Mouse (Mus musculus): Measurements from ENCODE around the gene Cry2. TPM values are rescaled to one million over a fixed set of nuclear protein-coding genes. Genes with fewer than 3 reads are reported as not detected.

Cry2 gene
- total and polyA plus RNA-seq, 2 experiments from 2014 or later, result 36.7 to 43.2 TPM

DNA sequence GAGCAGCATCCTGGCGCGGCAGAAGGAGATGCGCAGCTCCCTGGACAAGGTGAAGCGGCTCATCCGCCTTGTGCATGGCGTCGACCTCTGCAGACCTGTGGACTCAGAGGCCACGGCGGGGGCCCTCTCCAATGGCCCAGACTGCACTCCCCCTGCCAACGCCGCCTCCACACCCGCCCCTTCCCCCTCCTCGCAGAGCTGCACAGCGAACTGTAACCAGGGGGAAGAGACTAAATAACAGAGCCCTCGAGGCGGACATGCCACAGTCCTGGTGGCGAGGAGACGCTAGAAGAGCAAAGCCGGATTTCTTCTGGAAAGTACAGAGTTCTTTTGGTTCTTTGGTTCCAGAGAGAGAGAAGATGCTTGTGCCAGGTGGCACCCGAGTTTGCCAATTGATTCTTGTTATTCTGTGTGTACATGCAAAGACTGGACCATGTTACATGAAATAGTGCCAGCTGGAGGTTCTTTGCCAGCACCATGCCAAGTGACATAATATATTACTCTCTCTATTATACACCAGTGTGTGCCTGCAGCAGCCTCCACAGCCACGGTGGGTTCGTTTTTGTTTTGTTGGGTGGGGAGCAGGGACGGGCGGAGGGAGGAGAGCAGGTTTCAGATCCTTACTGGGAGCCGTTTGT is 73.5 kb downstream of the Cry2 start:
- Histone ChIP-seq H3K4me1 (ENCODE audit: insufficient read depth) (no peaks in the 10 kb centered on the region), H3K9ac (no peak overlapping the region), H3K4me2 (ENCODE audit: low read depth) (no peak overlapping the region), H3K9me3 (ENCODE audit: low read length) (no peaks in the 10 kb centered on the region), H3K27ac (ENCODE audit: low read depth, low read length) (no peak overlapping the region; the same call in 1 of the 2 replicates), H3K27me3 (ENCODE audit: insufficient read depth, low read length) (no peaks in the 10 kb centered on the region), H3K36me3 (ENCODE audit: insufficient read depth) (peaks cover 57% of the 10 kb centered on the region), H3K4me3 (ENCODE audit: low read depth, low read length) (no peak overlapping the region)
- ATAC-seq (peak; percentile 47), DNase-seq (peak; percentile 54)
- no peak for TF ChIP-seq CTCF (IDR thresholded peaks at IDR 0.05; ENCODE audit: low read depth)
- 63% methylated on average over 25 of the region's 25 CpGs for WGBS

DNA sequence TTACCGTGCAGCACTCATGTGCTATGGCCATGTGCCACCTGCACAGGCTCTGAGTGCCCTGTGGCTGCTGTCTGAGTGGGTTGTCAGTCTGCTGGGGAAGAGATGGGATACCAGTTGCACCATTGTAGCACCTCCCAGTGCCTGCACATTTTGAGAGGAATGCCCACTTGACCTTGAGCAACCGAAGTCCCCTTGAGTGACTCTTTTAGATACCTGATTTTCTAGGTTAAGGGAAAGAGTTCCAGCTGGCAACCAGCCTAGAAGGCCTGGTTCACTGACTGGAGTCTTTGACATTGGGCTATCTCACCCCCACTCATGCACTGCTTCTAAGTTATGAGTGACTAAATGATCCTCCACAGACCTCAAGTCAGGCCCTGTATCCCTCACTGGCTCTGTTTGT is 74.5 kb downstream of the Cry2 start:
- H3K27me3 ChIP-seq (ENCODE audit: insufficient read depth, low read length), result no peaks in the 10 kb centered on the region
- TF ChIP-seq CTCF (IDR thresholded peaks at IDR 0.05; ENCODE audit: low read depth), result no peak
- no peak overlapping the region for H3K4me2 ChIP-seq (ENCODE audit: low read depth)
- 76% methylated on average over 2 of the region's 2 CpGs for WGBS
- no peaks in the 10 kb centered on the region for H3K4me1 ChIP-seq (ENCODE audit: insufficient read depth)
- H3K4me3 ChIP-seq (ENCODE audit: low read depth, low read length), result no peak overlapping the region
- H3K27ac ChIP-seq (ENCODE audit: low read depth, low read length), result no peak overlapping the region
- ATAC-seq, result no peak
- H3K9ac ChIP-seq, result no peak overlapping the region
- DNase-seq, result no peak
- H3K36me3 ChIP-seq (ENCODE audit: insufficient read depth), result peaks cover 56% of the 10 kb centered on the region
- no peaks in the 10 kb centered on the region for H3K9me3 ChIP-seq (ENCODE audit: low read length)

DNA sequence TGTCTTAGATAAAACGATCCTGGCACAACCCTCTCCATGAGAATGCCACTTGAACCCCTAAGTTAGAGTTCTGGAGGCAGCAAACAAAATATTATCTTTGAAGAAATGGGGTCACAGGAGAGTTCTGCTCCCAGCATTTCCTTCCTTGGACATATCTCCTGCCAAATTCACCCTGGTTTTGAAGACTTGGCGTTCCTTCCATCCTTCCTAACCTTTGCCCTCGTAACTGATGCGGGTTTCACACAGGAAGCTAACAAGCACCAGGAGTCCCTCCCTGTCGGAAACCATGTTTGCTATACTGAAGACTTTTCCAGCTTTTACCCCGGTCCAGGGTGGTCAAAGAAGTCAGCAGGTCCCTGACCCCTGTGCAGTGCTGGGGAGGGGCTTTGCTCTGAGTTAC is 79.6 kb downstream of the Cry2 start:
- Histone ChIP-seq H3K9ac (no peak overlapping the region), H3K36me3 (ENCODE audit: insufficient read depth) (peaks cover 53% of the 10 kb centered on the region), H3K4me3 (ENCODE audit: low read depth, low read length) (no peak overlapping the region), H3K4me2 (ENCODE audit: low read depth) (no peak overlapping the region), H3K27ac (ENCODE audit: low read depth, low read length) (no peak overlapping the region), H3K4me1 (ENCODE audit: insufficient read depth) (no peaks in the 10 kb centered on the region), H3K9me3 (ENCODE audit: low read length) (no peaks in the 10 kb centered on the region), H3K27me3 (ENCODE audit: insufficient read depth, low read length) (no peaks in the 10 kb centered on the region)
- no peak for TF ChIP-seq CTCF (IDR thresholded peaks at IDR 0.05; ENCODE audit: low read depth)
- DNase-seq, result no peak
- ATAC-seq, result no peak
- WGBS, result 79% methylated on average over 6 of the region's 6 CpGs

Small RNAs within 50 kb of the gene (microRNA-seq; reads per million reads assigned to microRNA genes)
- 0.39 to 1.1 reads per million in 2 experiments for gene Mir7000

Other genes starting within 250 kb of the Cry2 start
- 33.5 and 41.1 TPM in 2 replicates for gene Pex16, start 59.4 kb downstream of the Cry2 start, total RNA-seq (2014; rRNA removed)
- gene Pex16, start 59.4 kb downstream of the Cry2 start, polyA plus RNA-seq (2015; fragmentation: Nextera tagmentation; extraction: Ambion mirVana), result 53.2 and 53.7 TPM in 2 replicates
- gene Large2, start 59.2 kb downstream of the Cry2 start, total RNA-seq (2014; rRNA removed), result 0.10 and 1.8 TPM in 2 replicates
- 1.1 and 1.5 TPM in 2 replicates for gene Large2, start 59.2 kb downstream of the Cry2 start, polyA plus RNA-seq (2015; fragmentation: Nextera tagmentation; extraction: Ambion mirVana)
- gene 1700029I15Rik, start 51.5 kb downstream of the Cry2 start, total RNA-seq (2014; rRNA removed), result 2.3 and 2.6 TPM in 2 replicates
- gene 1700029I15Rik, start 51.5 kb downstream of the Cry2 start, polyA plus RNA-seq (2015; fragmentation: Nextera tagmentation; extraction: Ambion mirVana), result 2.4 and 3.1 TPM in 2 replicates
- 223 and 225 TPM in 2 replicates for gene Mapk8ip1, start 32.8 kb downstream of the Cry2 start, total RNA-seq (2014; rRNA removed)
- gene Mapk8ip1, start 32.8 kb downstream of the Cry2 start, polyA plus RNA-seq (2015; fragmentation: Nextera tagmentation; extraction: Ambion mirVana), result 129 and 150 TPM in 2 replicates
- gene Slc35c1, start 26.5 kb upstream of the Cry2 start, total RNA-seq (2014; rRNA removed), result 4.6 and 9.1 TPM in 2 replicates
- 13.1 and 14.4 TPM in 2 replicates for gene Slc35c1, start 26.5 kb upstream of the Cry2 start, polyA plus RNA-seq (2015; fragmentation: Nextera tagmentation; extraction: Ambion mirVana)
- 42.5 and 47.4 TPM in 2 replicates for gene Chst1, start 165.7 kb upstream of the Cry2 start, total RNA-seq (2014; rRNA removed)
- 25.7 and 40.4 TPM in 2 replicates for gene Chst1, start 165.7 kb upstream of the Cry2 start, polyA plus RNA-seq (2015; fragmentation: Nextera tagmentation; extraction: Ambion mirVana)

Measured in forebrain, postnatal 0 days (tissue).